Mouse (Mus musculus) kidney, adult 18-20 months (tissue): ENCODE data around the gene Zfp512b.

ENCODE experiments used
- DNase-seq: peaks from one replicate; pipeline ENCODE4 v3.0.0; 2021

Gene Zfp512b

GRCm38 (mm10) chr2:181589011-181589731, 3.4 kb downstream of the Zfp512b start:
- DNase-seq, result no peak

- DNase-seq, result no peak
Observed at GRCm38 (mm10) chr2:181588229-181588780, 4.3 kb downstream of the Zfp512b start.

- no peak for DNase-seq
Observed at GRCm38 (mm10) chr2:181587796-181588195, 4.8 kb downstream of the Zfp512b start.

GRCm38 (mm10) chr2:181586124-181586523, 6.5 kb downstream of the Zfp512b start:
- DNase-seq, result no peak

GRCm38 (mm10) chr2:181585506-181585905, 7.1 kb downstream of the Zfp512b start:
- no peak for DNase-seq

GRCm38 (mm10) chr2:181584411-181584942, 8.1 kb downstream of the Zfp512b start, which contains the start of gene Uckl1:
Gene Uckl1 (minus strand): TSS chr2:181584892.
- no peak for DNase-seq

GRCm38 (mm10) chr2:181583460-181584257, 8.9 kb downstream of the Zfp512b start:
- no peak for DNase-seq

- DNase-seq, result no peak
Observed at GRCm38 (mm10) chr2:181582939-181583338, 9.7 kb downstream of the Zfp512b start.

GRCm38 (mm10) chr2:181582358-181582757, 10.2 kb downstream of the Zfp512b start:
- DNase-seq, result no peak

GRCm38 (mm10) chr2:181581402-181582120, 11.0 kb downstream of the Zfp512b start:
- DNase-seq, result peak; percentile 91

- DNase-seq, result peak; percentile 83
Observed at GRCm38 (mm10) chr2:181581016-181581401, 11.6 kb downstream of the Zfp512b start.

GRCm38 (mm10) chr2:181580131-181580772, 12.4 kb downstream of the Zfp512b start:
- no peak for DNase-seq

GRCm38 (mm10) chr2:181579681-181580080, 12.9 kb downstream of the Zfp512b start:
- DNase-seq, result no peak

GRCm38 (mm10) chr2:181578790-181579618, 13.6 kb downstream of the Zfp512b start:
- no peak for DNase-seq

- no peak for DNase-seq
Observed at GRCm38 (mm10) chr2:181577981-181578581, 14.5 kb downstream of the Zfp512b start.

GRCm38 (mm10) chr2:181577126-181577525, 15.5 kb downstream of the Zfp512b start:
- no peak for DNase-seq

- DNase-seq, result no peak
Observed at GRCm38 (mm10) chr2:181576613-181577012, 16.0 kb downstream of the Zfp512b start.

- no peak for DNase-seq
Observed at GRCm38 (mm10) chr2:181574921-181575545, 17.6 kb downstream of the Zfp512b start.

- no peak for DNase-seq
Observed at GRCm38 (mm10) chr2:181573961-181574360, 18.6 kb downstream of the Zfp512b start.
